Mouse (Mus musculus) midbrain, postnatal 0 days (tissue): ENCODE measurements around the gene Cabin1. TPM values are rescaled to one million over a fixed set of nuclear protein-coding genes. Genes with fewer than 3 reads are reported as not detected.

Experiments used
- ATAC-seq: fragments of 200-750 bp; cut with Nextera tagmentation; 2 replicates; pipeline ENCODE4 v1.8.0; 2017; ENCODE audit warnings: moderate number of reproducible peaks, mild to moderate bottlenecking, moderate TSS enrichment, moderate library complexity; ENCODE audit not compliant: low FRiP score
- DNase-seq: peaks from one replicate; pipeline ENCODE4 v3.0.0-alpha.2; 2015; ENCODE audit warnings: low spot score
- H3K27ac ChIP-seq: fragments of 300-500 bp; sonication (generic); 2 replicates; pipeline ENCODE4 v1.5.1; 2014; ENCODE audit warnings: low read depth, mild to moderate bottlenecking, low read length, mixed read lengths
- H3K27me3 ChIP-seq: fragments of 300-500 bp; sonication (generic); 2 replicates; pipeline ENCODE4 v1.6.1; 2014; ENCODE audit warnings: low read length, control low read depth, mixed read lengths; ENCODE audit not compliant: insufficient read depth
- H3K36me3 ChIP-seq: fragments of 300-500 bp; sonication (generic); 2 replicates; pipeline ENCODE4 v1.6.1; 2014; ENCODE audit warnings: low read length, control low read depth, mixed read lengths; ENCODE audit not compliant: insufficient read depth
- H3K4me1 ChIP-seq: fragments of 300-500 bp; sonication (generic); 2 replicates; pipeline ENCODE4 v1.6.1; 2014; ENCODE audit warnings: mild to moderate bottlenecking, control low read depth, antibody characterized with exemption, low read length, mixed read lengths; ENCODE audit not compliant: insufficient read depth
- H3K4me2 ChIP-seq: fragments of 300-500 bp; sonication (generic); 2 replicates; pipeline ENCODE4 v1.6.1; 2014; ENCODE audit warnings: low read depth, mild to moderate bottlenecking, low read length, mixed read lengths; ENCODE audit not compliant: poor library complexity, severe bottlenecking
- H3K4me3 ChIP-seq: fragments of 300-500 bp; sonication (generic); 2 replicates; pipeline ENCODE4 v1.5.1; 2014; ENCODE audit warnings: low read depth, mild to moderate bottlenecking, low read length, moderate library complexity
- H3K9ac ChIP-seq: fragments of 300-500 bp; sonication (generic); replicated peaks from 2 replicates; pipeline ENCODE4 v1.6.1; 2014; ENCODE audit warnings: mild to moderate bottlenecking, low read length, moderate library complexity, mixed read lengths; ENCODE audit not compliant: poor library complexity, severe bottlenecking
- H3K9me3 ChIP-seq: fragments of 300-500 bp; sonication (generic); 2 replicates; pipeline ENCODE4 v1.6.1; 2016; ENCODE audit warnings: low read length, control low read depth
- CTCF ChIP-seq: IDR thresholded peaks from 2 replicates; pipeline ENCODE4 v1.5.1; 2016; ENCODE audit warnings: antibody characterized with exemption, mild to moderate bottlenecking
- WGBS: fragments of 180-500 bp; shearing (Covaris S2); extraction: QIAGEN DNeasy Blood & Tissue Kit; methylation state at CpG from one replicate; pipeline ENCODE4 v1.1.7; 2014; 5-methylcytosine and 5-hydroxymethylcytosine counted together
- polyA plus RNA-seq: library from polyadenylated mRNA; unstranded; fragments of >200 nt; fragmentation: Nextera tagmentation; extraction: Ambion mirVana; gene quantifications from 2 replicates; pipeline ENCODE4 v1.2.1, GENCODE M21; 2015
- total RNA-seq: library from RNA; depleted of rRNA; stranded (reverse); fragments of >200 nt; gene quantifications from 2 replicates; pipeline ENCODE4 v1.2.3, GENCODE M21; 2014

Cabin1 gene
- total and polyA plus RNA-seq, 2 experiments from 2014 or later: 31.6 to 93.3 TPM

DNA sequence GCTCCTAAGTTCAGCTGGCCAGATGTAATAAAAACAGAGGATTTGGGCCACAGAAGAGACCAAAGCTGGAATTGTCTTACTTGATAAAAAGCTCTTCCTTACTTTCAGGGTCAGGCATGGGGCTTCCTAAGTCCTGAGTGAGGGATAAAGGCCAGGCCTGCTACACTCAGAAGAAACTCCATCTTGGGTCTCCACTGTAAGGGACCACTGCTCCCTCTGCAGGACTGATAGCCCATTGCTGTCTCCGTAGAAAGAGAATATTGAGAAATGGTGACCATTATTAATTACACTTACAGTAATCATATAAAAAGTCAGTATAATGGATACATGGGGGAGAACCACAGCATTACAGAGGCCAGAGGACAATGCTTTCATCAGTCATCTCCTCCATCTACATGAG lies 60.6 kb downstream of the Cabin1 start:
- Histone ChIP-seq H3K36me3 (peaks cover 26% of the 10 kb centered on the region), H3K4me3 (no peak overlapping the region), H3K4me1 (peaks cover 8% of the 10 kb centered on the region; the same call in 1 of the 2 replicates), H3K9me3 (no peaks in the 10 kb centered on the region), H3K27me3 (no peaks in the 10 kb centered on the region), H3K4me2 (no peak overlapping the region), H3K27ac (peak overlapping the region; percentile 68), H3K9ac (no peak overlapping the region)
- 68% methylated on average over 1 of the region's 1 CpGs for WGBS
- ATAC-seq (no peak), DNase-seq (peak; percentile 60)
- TF ChIP-seq CTCF: peak; percentile 81

GRCm38 (mm10) chr10:75702494-75702893 lies 61.6 kb downstream of the Cabin1 start:
- ATAC-seq: no peak
- no peak overlapping the region for H3K4me3 ChIP-seq
- peaks cover 36% of the 10 kb centered on the region for H3K36me3 ChIP-seq
- no peak overlapping the region for H3K9ac ChIP-seq
- no peak for DNase-seq
- TF ChIP-seq CTCF: no peak
- 92% methylated on average over 2 of the region's 2 CpGs for WGBS
- H3K4me2 ChIP-seq: no peak overlapping the region
- no peaks in the 10 kb centered on the region for H3K27me3 ChIP-seq
- no peak overlapping the region for H3K27ac ChIP-seq
- H3K9me3 ChIP-seq: no peaks in the 10 kb centered on the region
- peaks cover 8% of the 10 kb centered on the region; the same call in 1 of the 2 replicates for H3K4me1 ChIP-seq

DNA sequence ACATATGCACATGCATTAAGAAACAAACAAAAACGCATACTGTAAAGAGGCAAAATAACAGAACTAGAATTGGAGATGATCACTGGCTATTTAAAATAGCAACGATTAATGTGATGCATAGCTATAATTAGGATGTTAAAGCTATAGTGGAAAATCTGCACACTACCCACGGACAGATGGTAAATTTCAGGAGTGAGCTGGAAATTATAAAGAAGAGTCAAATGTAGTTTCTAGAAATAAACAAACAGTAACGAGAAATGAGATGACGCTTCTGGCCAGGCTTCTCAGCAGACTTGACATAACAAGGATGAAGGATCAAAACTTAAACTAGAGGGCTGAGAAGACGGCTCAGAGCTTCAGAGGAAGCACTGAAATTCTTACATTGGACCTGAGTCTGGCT lies 62.9 kb downstream of the Cabin1 start:
- DNase-seq: no peak
- Histone ChIP-seq H3K27me3 (no peaks in the 10 kb centered on the region), H3K4me1 (peaks cover 8% of the 10 kb centered on the region; the same call in 1 of the 2 replicates), H3K4me3 (no peak overlapping the region), H3K4me2 (no peak overlapping the region), H3K9me3 (no peaks in the 10 kb centered on the region), H3K36me3 (peaks cover 41% of the 10 kb centered on the region), H3K27ac (no peak overlapping the region), H3K9ac (no peak overlapping the region)
- WGBS: 88% methylated on average over 6 of the region's 6 CpGs
- TF ChIP-seq CTCF: no peak
- ATAC-seq: no peak

GRCm38 (mm10) chr10:75697693-75698092 lies 66.4 kb downstream of the Cabin1 start:
- peaks cover 64% of the 10 kb centered on the region for H3K36me3 ChIP-seq
- 91% methylated on average over 3 of the region's 3 CpGs for WGBS
- no peak overlapping the region for H3K27ac ChIP-seq
- ATAC-seq (no peak), DNase-seq (no peak)
- H3K9ac ChIP-seq: no peak overlapping the region
- no peak overlapping the region for H3K4me3 ChIP-seq
- no peaks in the 10 kb centered on the region for H3K4me1 ChIP-seq
- no peaks in the 10 kb centered on the region for H3K27me3 ChIP-seq
- no peak overlapping the region for H3K4me2 ChIP-seq
- no peak for TF ChIP-seq CTCF
- no peaks in the 10 kb centered on the region for H3K9me3 ChIP-seq

DNA sequence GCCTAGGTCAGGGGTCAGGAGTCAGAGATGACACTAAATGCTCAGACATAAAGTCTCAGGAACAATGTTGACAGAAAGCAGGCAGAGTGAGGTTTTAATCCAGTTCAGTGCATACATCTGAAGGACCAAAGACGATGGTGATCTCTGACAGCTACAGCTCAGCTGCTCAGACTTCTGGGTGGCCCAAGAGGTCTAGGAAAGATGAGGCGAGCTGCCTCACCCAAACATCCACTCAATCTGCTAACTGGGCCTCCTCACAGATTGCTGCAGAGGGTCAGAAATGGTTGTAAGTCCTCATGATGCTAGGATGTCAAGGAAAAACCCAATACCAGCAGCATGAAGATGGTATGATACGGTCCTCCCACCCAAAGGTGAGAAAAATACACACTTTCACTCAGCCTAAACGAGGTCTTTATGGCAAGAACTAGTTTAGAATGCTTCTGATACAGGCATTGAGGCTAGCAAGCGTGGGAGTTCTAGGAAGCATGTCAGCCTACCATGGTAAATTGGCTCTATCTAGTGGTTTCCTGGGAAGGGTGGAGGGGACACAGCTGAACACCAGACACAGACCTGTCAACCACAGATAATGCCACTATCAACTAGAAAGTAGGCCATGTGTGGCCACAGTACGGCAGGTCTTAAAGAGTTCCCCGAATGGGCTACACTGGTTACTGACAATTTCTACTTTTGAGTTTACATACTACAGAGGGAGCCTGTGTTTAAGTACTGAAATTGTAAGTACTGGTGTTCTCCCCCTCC lies 67.4 kb downstream of the Cabin1 start:
- TF ChIP-seq CTCF: no peak
- no peak overlapping the region for H3K4me2 ChIP-seq
- H3K27me3 ChIP-seq: no peaks in the 10 kb centered on the region
- no peak overlapping the region for H3K9ac ChIP-seq
- WGBS: 92% methylated on average over 7 of the region's 7 CpGs
- peaks cover 65% of the 10 kb centered on the region for H3K36me3 ChIP-seq
- DNase-seq (no peak), ATAC-seq (no peak)
- H3K27ac ChIP-seq: no peak overlapping the region
- H3K9me3 ChIP-seq: no peaks in the 10 kb centered on the region
- no peak overlapping the region for H3K4me3 ChIP-seq
- no peaks in the 10 kb centered on the region for H3K4me1 ChIP-seq

- 100% methylated on average over 2 of the region's 2 CpGs for WGBS
- ATAC-seq: no peak
Measured at GRCm38 (mm10) chr10:75695521-75695920, 68.6 kb downstream of the Cabin1 start.

More at GRCm38 (mm10) chr10:75695521-75695920, 68.6 kb downstream of the Cabin1 start:
- Histone ChIP-seq H3K27ac (no peak overlapping the region), H3K27me3 (no peaks in the 10 kb centered on the region), H3K9me3 (no peaks in the 10 kb centered on the region), H3K4me2 (no peak overlapping the region), H3K9ac (no peak overlapping the region), H3K4me1 (no peaks in the 10 kb centered on the region), H3K36me3 (peaks cover 70% of the 10 kb centered on the region), H3K4me3 (no peak overlapping the region)
- no peak for TF ChIP-seq CTCF
- DNase-seq: no peak
